Mouse (Mus musculus) lung, adult 18-20 months (tissue): ENCODE data around the gene Gabbr1.
A peak's percentile ranks its signal among the peaks of the same experiment; 100 is the strongest.

ENCODE experiments used
- DNase-seq, 2 experiments: peaks; one replicate each; pipeline ENCODE4 v3.0.0; 2022; ENCODE audit warnings: mixed read lengths in 2 of 2

Gene Gabbr1

DNA sequence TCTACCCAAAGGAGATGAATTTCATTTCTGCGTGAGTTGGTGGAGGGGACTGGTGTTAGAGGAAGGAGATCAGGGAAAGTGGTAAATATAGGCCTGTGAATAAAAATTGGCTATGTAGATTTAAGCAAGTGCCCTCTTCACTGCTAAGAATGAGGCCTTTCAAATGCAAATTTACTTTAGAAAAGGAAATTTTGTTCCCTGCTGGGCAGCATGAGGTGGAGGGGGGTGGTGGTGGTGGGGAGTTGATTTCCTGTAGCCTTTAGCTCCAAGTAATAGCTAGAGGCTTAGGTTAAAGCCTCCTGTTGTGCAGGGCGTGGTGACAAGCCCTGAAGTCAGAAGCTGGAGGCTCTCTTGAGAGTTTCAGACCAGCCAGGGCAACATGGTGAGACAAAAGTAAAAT is 33.2 kb downstream of the Gabbr1 start:
- no peak for DNase-seq

DNA sequence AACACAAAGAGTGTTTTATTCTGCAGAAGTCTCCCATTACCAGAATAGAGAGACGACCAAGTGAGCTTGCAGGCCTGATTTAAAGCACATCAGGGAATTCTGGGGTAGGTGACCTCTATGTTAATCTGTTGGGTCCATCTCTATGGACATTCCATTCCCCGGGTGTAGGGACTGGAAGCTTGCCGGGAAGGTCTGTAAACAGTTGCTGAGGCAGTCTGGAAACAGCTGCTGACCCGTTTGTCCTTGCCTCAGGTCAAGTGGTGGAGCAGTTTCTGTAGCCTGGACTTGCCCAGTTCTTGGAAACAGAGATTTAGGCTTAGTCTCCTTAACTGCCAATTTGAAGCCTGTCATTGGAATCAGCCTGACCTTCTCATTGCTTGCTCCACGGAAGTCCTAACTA is 34.4 kb downstream of the Gabbr1 start:
- peak; percentile 22 to 40 for DNase-seq

DNA sequence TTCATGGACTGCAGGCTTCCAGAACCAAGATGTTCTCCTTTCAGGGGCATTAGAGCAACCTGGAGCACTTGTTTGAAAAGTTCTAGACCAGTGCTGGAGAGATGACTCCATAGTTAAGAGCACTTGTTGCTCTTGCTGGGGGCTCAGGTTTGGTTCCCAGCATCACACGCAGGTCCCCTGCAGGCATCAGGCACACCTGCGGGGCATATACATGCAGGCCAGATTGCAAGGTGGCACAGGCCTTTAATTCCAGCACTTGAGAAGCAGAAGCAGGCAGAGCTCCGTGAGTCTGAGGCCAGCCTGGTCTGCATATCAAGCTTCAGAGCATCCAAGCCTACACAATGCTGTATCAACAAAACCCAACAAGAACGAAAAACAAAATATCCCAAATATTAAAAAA is 35.9 kb downstream of the Gabbr1 start:
- DNase-seq, result no peak

DNA sequence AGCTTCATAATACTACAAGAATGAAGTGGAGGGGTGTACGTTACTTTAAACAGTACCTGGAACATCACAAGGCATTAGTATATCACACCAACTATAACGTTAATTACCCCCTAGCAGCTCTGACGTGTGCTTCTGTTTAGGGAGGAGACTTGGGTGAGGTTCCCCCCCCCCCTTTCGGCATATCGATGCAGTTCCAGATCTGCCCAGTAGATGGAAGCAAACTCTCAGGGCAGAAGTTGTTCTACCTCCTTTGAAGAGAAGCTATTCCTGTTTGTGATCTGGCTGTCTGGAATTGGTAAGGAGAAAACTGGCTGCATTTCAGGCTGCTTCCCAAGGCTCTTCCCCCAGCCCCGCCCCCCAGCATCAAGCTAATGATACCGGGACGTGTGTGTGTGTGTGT is 37.6 kb downstream of the Gabbr1 start:
- peak; percentile 15 to 37 for DNase-seq

DNA sequence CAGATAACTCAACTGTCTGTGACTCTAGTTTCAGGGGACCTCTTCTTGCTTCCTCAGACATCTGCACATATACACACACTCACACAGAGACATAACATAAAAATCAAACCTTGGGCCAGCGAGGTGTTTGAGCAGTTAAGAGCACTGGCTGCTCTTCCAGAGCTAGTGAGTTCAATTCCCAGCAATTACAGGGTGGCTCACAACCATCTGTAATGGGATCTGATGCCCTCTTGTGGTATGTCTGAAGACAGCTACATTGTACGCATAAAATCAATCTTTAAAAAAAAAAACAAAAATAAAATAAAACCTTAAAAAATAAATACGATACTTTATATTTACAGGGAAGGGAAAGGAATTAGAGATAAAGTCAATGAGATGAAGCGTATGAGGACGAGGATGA is 38.9 kb downstream of the Gabbr1 start:
- no peak for DNase-seq

DNA sequence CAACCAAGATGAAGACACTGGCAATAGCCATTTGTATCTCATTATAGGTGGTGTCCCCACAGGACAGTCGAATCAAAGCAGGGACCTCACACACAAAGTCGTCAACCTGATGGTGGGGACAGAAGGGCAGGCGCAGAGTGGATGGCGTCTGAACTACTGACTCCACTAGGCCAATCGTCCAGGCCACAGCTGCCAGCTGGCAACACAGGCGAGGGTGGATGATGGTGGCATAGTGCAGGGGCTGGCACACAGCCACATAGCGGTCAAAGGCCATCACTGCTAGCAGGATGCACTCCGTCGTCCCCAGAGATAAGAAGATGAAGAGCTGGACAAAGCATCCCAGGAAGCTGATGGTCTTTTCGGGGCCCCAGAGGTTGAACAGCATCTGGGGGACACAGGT is 39.8 kb downstream of the Gabbr1 start:
- DNase-seq, result no peak

DNA sequence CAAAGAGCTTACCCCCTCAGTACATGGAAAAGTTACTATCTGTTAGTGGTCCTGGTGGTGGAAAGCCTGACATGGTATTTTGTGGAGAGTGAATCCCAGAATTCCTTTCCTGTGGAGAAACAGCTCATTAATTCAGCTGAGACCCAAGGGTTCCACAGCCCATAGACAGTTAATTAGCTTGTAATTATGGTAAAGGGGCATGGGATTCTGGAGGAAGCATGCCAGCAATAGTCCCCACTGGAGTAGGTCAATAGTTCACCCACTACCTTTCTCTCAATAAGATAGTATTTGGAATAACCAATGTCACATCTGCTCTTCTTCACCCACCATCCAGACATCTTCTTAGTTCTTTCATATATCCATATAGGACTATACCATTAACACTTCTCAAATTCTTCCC is 42.6 kb downstream of the Gabbr1 start, which contains the start of gene Olfr90:
Gene Olfr90 (minus strand): TSS at position 101 of the 400 bp plus-strand sequence.
- DNase-seq, result no peak

DNA sequence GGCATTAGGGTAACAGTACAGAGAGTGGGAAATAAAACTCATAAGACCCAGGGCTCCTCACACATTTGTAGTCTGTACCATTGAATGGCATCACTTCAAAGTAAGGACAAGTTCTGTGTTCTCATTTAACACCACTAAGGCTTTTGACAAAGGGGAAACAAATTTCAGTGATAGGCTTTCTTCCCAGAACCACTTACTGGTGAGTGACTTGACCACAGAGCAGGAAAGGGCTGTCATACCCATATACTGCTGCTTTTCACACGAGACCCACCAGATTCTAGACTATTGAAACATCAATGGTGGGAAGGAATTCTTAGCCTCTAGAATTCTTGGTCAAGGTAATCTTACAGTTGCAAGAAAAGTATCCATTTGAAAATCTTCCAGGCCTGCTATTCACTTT is 46.4 kb downstream of the Gabbr1 start:
- DNase-seq, result no peak

DNA sequence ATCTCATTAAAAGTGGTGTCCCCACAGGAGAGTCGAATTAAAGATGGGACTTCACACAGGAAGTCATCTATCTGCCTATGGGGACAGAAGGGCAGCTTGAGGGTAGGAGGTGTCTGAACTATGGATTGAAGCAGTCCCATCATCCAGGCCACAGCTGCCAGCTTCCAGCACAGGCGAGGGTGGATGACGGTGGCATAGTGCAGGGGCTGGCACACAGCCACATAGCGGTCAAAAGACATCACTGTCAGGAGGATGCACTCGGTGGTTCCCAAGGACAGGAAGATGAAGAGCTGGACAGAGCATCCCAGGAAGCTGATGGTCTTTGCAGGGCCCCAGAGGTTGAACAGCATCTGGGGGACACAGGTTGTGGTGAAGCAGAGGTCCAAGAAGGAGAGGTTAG is 47.5 kb downstream of the Gabbr1 start:
- no peak for DNase-seq

DNA sequence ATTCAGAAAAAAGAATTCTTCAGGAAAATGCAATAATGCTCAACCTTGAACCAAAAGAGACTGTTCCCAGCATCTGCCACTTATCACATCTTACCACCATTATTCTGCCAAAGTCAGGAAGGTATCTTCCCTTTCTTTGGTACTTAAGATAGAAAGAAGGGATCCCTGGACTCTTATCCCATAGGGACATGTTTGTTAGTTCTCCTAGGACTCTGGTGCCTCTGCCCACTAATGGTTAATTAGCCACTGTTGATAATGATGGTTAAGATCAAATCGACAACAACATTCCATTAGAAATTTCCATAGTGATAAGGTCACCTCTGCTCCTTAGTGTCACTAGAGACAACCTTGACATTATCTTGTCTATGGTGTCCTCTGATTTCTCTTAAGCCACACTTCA is 52.4 kb downstream of the Gabbr1 start, which contains the start of gene Olfr91:
Gene Olfr91 (minus strand): TSS at position 101 of the 400 bp plus-strand sequence.
- DNase-seq, result no peak

DNA sequence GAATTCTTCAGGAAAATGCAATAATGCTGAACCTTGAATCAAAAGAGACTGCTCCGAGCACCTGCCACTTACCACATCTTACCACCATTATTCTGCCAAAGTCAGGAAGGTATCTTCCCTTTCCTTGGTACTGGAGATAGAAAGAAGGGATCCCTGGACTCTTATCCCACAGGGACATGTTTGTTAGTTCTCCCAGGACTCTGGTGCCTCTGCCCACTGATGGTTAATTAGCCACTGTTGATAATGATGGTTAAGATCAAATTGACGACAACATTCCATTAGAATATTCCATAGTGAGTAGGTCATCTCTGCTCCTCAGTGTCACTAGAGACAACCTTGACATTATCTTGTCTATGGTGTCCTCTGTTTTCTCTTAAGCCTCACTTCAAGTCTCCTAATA is 74.2 kb downstream of the Gabbr1 start, which contains the start of gene Olfr92:
Gene Olfr92 (minus strand): TSS at position 101 of the 400 bp plus-strand sequence.
- no peak for DNase-seq
